Mouse (Mus musculus) right cerebral cortex, postnatal 36 days (tissue): ENCODE measurements around the gene B3gnt6.

ENCODE experiments used
- DNase-seq, 2 experiments: peaks; one replicate each; pipeline ENCODE4 v3.0.0; 2022; ENCODE audit warnings: low spot score in 2 of 2, mixed read lengths in 1 of 2

B3gnt6 gene

GRCm38 (mm10) chr7:98177071-98177485 is 22.2 kb downstream of the B3gnt6 start:
- DNase-seq: no peak

- no peak for DNase-seq
Measured at GRCm38 (mm10) chr7:98176322-98177070, 22.8 kb downstream of the B3gnt6 start.

- no peak for DNase-seq
Measured at GRCm38 (mm10) chr7:98174883-98175755, 24.2 kb downstream of the B3gnt6 start.

- DNase-seq: no peak
Measured at GRCm38 (mm10) chr7:98173408-98173807, 25.9 kb downstream of the B3gnt6 start.

- no peak for DNase-seq
Measured at GRCm38 (mm10) chr7:98172661-98173060, 26.6 kb downstream of the B3gnt6 start.

GRCm38 (mm10) chr7:98171141-98172073 is 27.9 kb downstream of the B3gnt6 start:
- peak in 1 of 2 experiments; percentile 50 for DNase-seq

- DNase-seq: no peak
Measured at GRCm38 (mm10) chr7:98164999-98165528, 34.2 kb downstream of the B3gnt6 start.

- no peak for DNase-seq
Measured at GRCm38 (mm10) chr7:98164382-98164998, 34.8 kb downstream of the B3gnt6 start.

- no peak for DNase-seq
Measured at GRCm38 (mm10) chr7:98163700-98164099, 35.6 kb downstream of the B3gnt6 start.

- DNase-seq: no peak
Measured at GRCm38 (mm10) chr7:98162239-98162638, 37.0 kb downstream of the B3gnt6 start.

GRCm38 (mm10) chr7:98160041-98160740 is 39.1 kb downstream of the B3gnt6 start:
- no peak for DNase-seq

GRCm38 (mm10) chr7:98158481-98158880 is 40.8 kb downstream of the B3gnt6 start:
- DNase-seq: no peak

- no peak for DNase-seq
Measured at GRCm38 (mm10) chr7:98157636-98158332, 41.5 kb downstream of the B3gnt6 start.

- no peak for DNase-seq
Measured at GRCm38 (mm10) chr7:98156280-98156665, 43.0 kb downstream of the B3gnt6 start.

GRCm38 (mm10) chr7:98155546-98156279 is 43.6 kb downstream of the B3gnt6 start:
- DNase-seq: no peak

- no peak for DNase-seq
Measured at GRCm38 (mm10) chr7:98153892-98154291, 45.4 kb downstream of the B3gnt6 start.

GRCm38 (mm10) chr7:98153345-98153744 is 45.9 kb downstream of the B3gnt6 start:
- DNase-seq: no peak

- no peak for DNase-seq
Measured at GRCm38 (mm10) chr7:98152400-98152799, 46.9 kb downstream of the B3gnt6 start.

GRCm38 (mm10) chr7:98150525-98150924 is 48.8 kb downstream of the B3gnt6 start:
- DNase-seq: no peak
